Mouse (Mus musculus): ENCODE measurements around the gene Svopl. TPM values are rescaled to one million over a fixed set of nuclear protein-coding genes. Genes with fewer than 3 reads are reported as not detected.

Svopl gene
- 0.63 and 0.98 TPM in 2 replicates for polyA plus RNA-seq (2015; fragmentation: Nextera tagmentation; extraction: Ambion mirVana)

DNA sequence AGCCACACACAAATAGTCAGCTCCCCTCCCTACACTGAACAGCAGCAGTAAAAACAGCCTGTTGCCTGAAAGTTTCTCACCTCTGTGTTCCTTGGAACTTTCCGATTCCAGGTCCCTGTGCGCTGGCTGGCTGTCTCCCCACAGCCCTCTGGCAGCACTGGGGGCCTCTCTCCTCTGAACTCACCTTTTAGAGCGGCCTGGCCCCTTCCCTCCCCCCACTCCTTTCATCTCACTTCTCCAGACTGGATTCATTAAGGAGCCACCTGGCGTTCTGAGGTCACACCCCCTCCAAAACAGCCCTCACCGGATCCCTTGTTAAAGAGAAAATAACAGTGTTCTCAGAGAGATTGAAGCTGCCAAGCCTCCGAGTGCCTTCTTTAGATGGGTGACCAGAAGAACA, at the start of gene Svopl:
Gene Svopl, minus strand, starts transcription at position 159 of the 400 bp plus-strand sequence.
- H3K36me3 ChIP-seq (ENCODE audit: control insufficient read depth, insufficient read depth, low read length) = no peaks in the 10 kb centered on the region
- DNase-seq (ENCODE audit: low spot score) (no peak), ATAC-seq (ENCODE audit: low FRiP score, low TSS enrichment) (no peak)
- no peaks in the 10 kb centered on the region for H3K27me3 ChIP-seq (ENCODE audit: control insufficient read depth, insufficient read depth, low read length)
- no peak within 1 kb of the TSS for H3K4me2 ChIP-seq (replicated peaks; ENCODE audit: low read depth)
- H3K9me3 ChIP-seq (ENCODE audit: control insufficient read depth, low read length) = no peaks in the 10 kb centered on the region
- H3K9ac ChIP-seq (ENCODE audit: low read length) = no peak within 1 kb of the TSS
- no peak within 1 kb of the TSS for H3K4me3 ChIP-seq (ENCODE audit: low read depth, low read length)
- no peaks in the 10 kb centered on the region for H3K4me1 ChIP-seq (replicated peaks; ENCODE audit: control insufficient read depth, insufficient read depth)
- no peak within 1 kb of the TSS for H3K27ac ChIP-seq (replicated peaks)
- 30% methylated on average over 6 of the region's 6 CpGs for WGBS
- no peak for TF ChIP-seq EP300 (optimal IDR thresholded peaks at IDR 0.05)
- no peak for TF ChIP-seq CTCF (IDR thresholded peaks at IDR 0.05; ENCODE audit: low read depth)

DNA sequence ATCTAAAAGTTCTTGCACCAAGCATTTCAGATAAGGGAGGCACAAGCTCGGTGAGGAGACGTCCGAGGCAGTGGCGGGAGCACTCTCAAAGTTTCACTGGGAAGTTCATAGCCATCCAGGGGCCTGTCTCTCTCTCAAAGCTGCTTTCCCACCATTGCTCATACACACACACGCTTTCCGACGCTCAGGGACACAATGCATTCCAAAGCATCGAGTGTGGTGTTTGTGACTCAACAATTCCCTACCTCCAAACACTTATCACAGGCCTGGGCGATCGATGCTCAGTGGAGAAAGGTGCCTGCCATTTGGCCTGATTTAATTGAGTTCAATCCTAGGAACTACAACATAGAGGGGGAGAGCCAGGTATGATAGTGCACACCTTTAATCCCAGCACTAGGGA, 47.9 kb upstream of the Svopl start:
- no peaks in the 10 kb centered on the region for H3K9me3 ChIP-seq (ENCODE audit: control insufficient read depth, low read length)
- no peak overlapping the region for H3K27ac ChIP-seq (replicated peaks)
- DNase-seq (ENCODE audit: low spot score) = no peak
- TF ChIP-seq EP300 (optimal IDR thresholded peaks at IDR 0.05) (no peak), CTCF (IDR thresholded peaks at IDR 0.05; ENCODE audit: low read depth) (no peak)
- no peak overlapping the region for H3K9ac ChIP-seq (ENCODE audit: low read length)
- H3K36me3 ChIP-seq (ENCODE audit: control insufficient read depth, insufficient read depth, low read length) = no peaks in the 10 kb centered on the region
- ATAC-seq (ENCODE audit: low FRiP score, low TSS enrichment) = no peak
- no peak overlapping the region for H3K4me3 ChIP-seq (ENCODE audit: low read depth, low read length)
- H3K4me1 ChIP-seq (replicated peaks; ENCODE audit: control insufficient read depth, insufficient read depth) = no peaks in the 10 kb centered on the region
- WGBS = 70% methylated on average over 10 of the region's 10 CpGs
- H3K4me2 ChIP-seq (replicated peaks; ENCODE audit: low read depth) = no peak overlapping the region
- H3K27me3 ChIP-seq (ENCODE audit: control insufficient read depth, insufficient read depth, low read length) = no peaks in the 10 kb centered on the region

- 93% methylated on average over 8 of the region's 8 CpGs for WGBS
- DNase-seq (ENCODE audit: low spot score) = no peak
Measured at GRCm38 (mm10) chr6:38092539-38092938, 45.7 kb upstream of the Svopl start.

DNA sequence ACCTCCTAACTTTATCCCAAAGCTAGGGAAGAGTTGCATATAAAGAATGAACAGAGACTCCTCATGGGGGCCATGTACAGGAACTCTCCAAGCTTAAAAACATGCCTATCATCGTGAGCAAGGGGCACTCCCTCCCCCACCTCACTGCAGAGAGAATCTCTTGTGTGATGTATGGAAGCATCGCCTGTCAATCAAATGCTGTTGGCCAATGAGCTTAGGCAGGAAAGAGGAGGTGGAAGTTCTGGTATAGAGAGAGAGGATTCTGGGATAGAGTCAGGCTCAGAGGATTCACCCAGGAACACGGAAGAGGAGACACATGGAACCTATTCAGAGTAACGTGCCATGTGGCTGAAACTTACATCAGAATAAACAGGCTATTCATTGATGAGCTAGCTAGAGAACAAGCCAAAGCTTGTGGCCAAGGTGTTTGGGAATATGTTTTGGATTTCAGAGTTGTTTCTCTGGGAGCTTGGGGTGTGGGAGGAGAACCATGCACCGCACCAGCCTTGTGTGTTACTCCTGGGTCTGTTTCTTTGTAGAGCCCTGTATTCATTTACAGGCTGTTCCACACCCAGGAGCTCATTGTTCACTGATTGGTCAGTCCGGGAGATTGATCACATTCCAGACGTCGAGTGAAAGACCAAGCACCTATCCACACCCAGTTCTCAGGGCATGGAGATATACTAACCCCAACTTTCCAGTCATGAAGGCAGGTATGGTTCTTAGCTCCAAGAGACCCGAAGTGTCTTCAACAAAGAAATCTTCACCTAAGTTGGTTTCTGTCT, 40.6 kb upstream of the Svopl start:
- 53% methylated on average over 9 of the region's 9 CpGs for WGBS
- no peak overlapping the region for H3K4me3 ChIP-seq (ENCODE audit: low read depth, low read length)
- no peaks in the 10 kb centered on the region for H3K4me1 ChIP-seq (replicated peaks; ENCODE audit: control insufficient read depth, insufficient read depth)
- no peak overlapping the region for H3K9ac ChIP-seq (ENCODE audit: low read length)
- ATAC-seq (ENCODE audit: low FRiP score, low TSS enrichment) (peak; percentile 81), DNase-seq (ENCODE audit: low spot score) (peak; percentile 31)
- no peaks in the 10 kb centered on the region for H3K27me3 ChIP-seq (ENCODE audit: control insufficient read depth, insufficient read depth, low read length)
- H3K27ac ChIP-seq (replicated peaks) = no peak overlapping the region; the same call in 1 of the 2 replicates
- H3K36me3 ChIP-seq (ENCODE audit: control insufficient read depth, insufficient read depth, low read length) = no peaks in the 10 kb centered on the region
- TF ChIP-seq CTCF (IDR thresholded peaks at IDR 0.05; ENCODE audit: low read depth) (no peak), EP300 (optimal IDR thresholded peaks at IDR 0.05) (no peak)
- H3K4me2 ChIP-seq (replicated peaks; ENCODE audit: low read depth) = no peak overlapping the region
- H3K9me3 ChIP-seq (ENCODE audit: control insufficient read depth, low read length) = no peaks in the 10 kb centered on the region

More at GRCm38 (mm10) chr6:38092539-38092938, 45.7 kb upstream of the Svopl start:
- H3K27ac ChIP-seq (replicated peaks) = no peak overlapping the region
- H3K9me3 ChIP-seq (ENCODE audit: control insufficient read depth, low read length) = no peaks in the 10 kb centered on the region
- no peak overlapping the region for H3K4me3 ChIP-seq (ENCODE audit: low read depth, low read length)
- TF ChIP-seq CTCF (IDR thresholded peaks at IDR 0.05; ENCODE audit: low read depth) (no peak), EP300 (optimal IDR thresholded peaks at IDR 0.05) (no peak)
- ATAC-seq (ENCODE audit: low FRiP score, low TSS enrichment) = no peak
- H3K4me1 ChIP-seq (replicated peaks; ENCODE audit: control insufficient read depth, insufficient read depth) = no peaks in the 10 kb centered on the region
- H3K27me3 ChIP-seq (ENCODE audit: control insufficient read depth, insufficient read depth, low read length) = no peaks in the 10 kb centered on the region
- H3K4me2 ChIP-seq (replicated peaks; ENCODE audit: low read depth) = no peak overlapping the region
- H3K9ac ChIP-seq (ENCODE audit: low read length) = no peak overlapping the region
- H3K36me3 ChIP-seq (ENCODE audit: control insufficient read depth, insufficient read depth, low read length) = no peaks in the 10 kb centered on the region

- Histone ChIP-seq H3K9ac (ENCODE audit: low read length) (no peak overlapping the region), H3K4me2 (replicated peaks; ENCODE audit: low read depth) (no peak overlapping the region), H3K4me3 (ENCODE audit: low read depth, low read length) (no peak overlapping the region), H3K27me3 (ENCODE audit: control insufficient read depth, insufficient read depth, low read length) (no peaks in the 10 kb centered on the region), H3K27ac (replicated peaks) (no peak overlapping the region), H3K9me3 (ENCODE audit: control insufficient read depth, low read length) (no peaks in the 10 kb centered on the region), H3K36me3 (ENCODE audit: control insufficient read depth, insufficient read depth, low read length) (no peaks in the 10 kb centered on the region), H3K4me1 (replicated peaks; ENCODE audit: control insufficient read depth, insufficient read depth) (no peaks in the 10 kb centered on the region)
- DNase-seq (ENCODE audit: low spot score) (no peak), ATAC-seq (ENCODE audit: low FRiP score, low TSS enrichment) (peak; percentile 35; the same call in 1 of the 2 replicates)
- TF ChIP-seq EP300 (optimal IDR thresholded peaks at IDR 0.05) = no peak
- no peak for TF ChIP-seq CTCF (IDR thresholded peaks at IDR 0.05; ENCODE audit: low read depth)
- 34% methylated on average over 4 of the region's 4 CpGs for WGBS
Measured at GRCm38 (mm10) chr6:38083204-38083603, 36.4 kb upstream of the Svopl start.

GRCm38 (mm10) chr6:38081727-38082341, 35.0 kb upstream of the Svopl start:
- Histone ChIP-seq H3K27ac (replicated peaks) (peak overlapping the region; percentile 45), H3K4me2 (replicated peaks; ENCODE audit: low read depth) (no peak overlapping the region), H3K9ac (ENCODE audit: low read length) (no peak overlapping the region), H3K4me3 (ENCODE audit: low read depth, low read length) (no peak overlapping the region), H3K4me1 (replicated peaks; ENCODE audit: control insufficient read depth, insufficient read depth) (no peaks in the 10 kb centered on the region), H3K27me3 (ENCODE audit: control insufficient read depth, insufficient read depth, low read length) (no peaks in the 10 kb centered on the region), H3K9me3 (ENCODE audit: control insufficient read depth, low read length) (no peaks in the 10 kb centered on the region), H3K36me3 (ENCODE audit: control insufficient read depth, insufficient read depth, low read length) (no peaks in the 10 kb centered on the region)
- DNase-seq (ENCODE audit: low spot score) = no peak
- TF ChIP-seq EP300 (optimal IDR thresholded peaks at IDR 0.05) (no peak), CTCF (IDR thresholded peaks at IDR 0.05; ENCODE audit: low read depth) (no peak)
- 44% methylated on average over 11 of the region's 11 CpGs for WGBS
- ATAC-seq (ENCODE audit: low FRiP score, low TSS enrichment) = peak; percentile 67; the same call in 1 of the 2 replicates

Data from stomach, postnatal 0 days (tissue).